Mouse (Mus musculus): ENCODE results near the gene Tcf12.
A peak's percentile ranks its signal among the peaks of the same experiment; 100 is the strongest.

Tcf12 gene

GRCm38 (mm10) chr9:71806422-71806805 is 305.3 kb downstream of the Tcf12 start:
- peak; percentile 82 for DNase-seq (ENCODE audit: extremely low spot score, low spot score)

- DNase-seq (ENCODE audit: extremely low spot score, low spot score) = peak; percentile 23
Measured at GRCm38 (mm10) chr9:71805646-71806421, 305.8 kb downstream of the Tcf12 start.

GRCm38 (mm10) chr9:71804116-71804515 is 307.6 kb downstream of the Tcf12 start:
- no peak for DNase-seq (ENCODE audit: extremely low spot score, low spot score)

GRCm38 (mm10) chr9:71803281-71803680 is 308.4 kb downstream of the Tcf12 start:
- DNase-seq (ENCODE audit: extremely low spot score, low spot score) = no peak

- DNase-seq (ENCODE audit: extremely low spot score, low spot score) = no peak
Measured at GRCm38 (mm10) chr9:71799598-71799997, 312.1 kb downstream of the Tcf12 start.

GRCm38 (mm10) chr9:71798176-71798575 is 313.5 kb downstream of the Tcf12 start:
- DNase-seq (ENCODE audit: extremely low spot score, low spot score) = no peak
